Mouse (Mus musculus): ENCODE data around the gene Serinc5. TPM values are rescaled to one million over a fixed set of nuclear protein-coding genes. Genes with fewer than 3 reads are reported as not detected.

The Serinc5 gene
- polyA plus RNA-seq (2012) = 8.7 TPM in 2 replicates

GRCm38 (mm10) chr13:92610311-92611221 is at the start of gene Serinc5:
Gene Serinc5 (plus strand): TSS chr13:92611091.
- TF ChIP-seq GATA1 (IDR thresholded peaks at IDR 0.05; ENCODE audit: low read length) = no peak

GRCm38 (mm10) chr13:92576072-92576471 is 34.8 kb upstream of the Serinc5 start, which contains the start of gene Spz1:
Gene Spz1 (minus strand): TSS chr13:92576172.
- TF ChIP-seq GATA1 (IDR thresholded peaks at IDR 0.05; ENCODE audit: low read length) = no peak

GRCm38 (mm10) chr13:92576688-92577087 is 34.2 kb upstream of the Serinc5 start:
- no peak for TF ChIP-seq GATA1 (IDR thresholded peaks at IDR 0.05; ENCODE audit: low read length)

GRCm38 (mm10) chr13:92578210-92578609 is 32.7 kb upstream of the Serinc5 start:
- no peak for TF ChIP-seq GATA1 (IDR thresholded peaks at IDR 0.05; ENCODE audit: low read length)

GRCm38 (mm10) chr13:92580220-92581043 is 30.5 kb upstream of the Serinc5 start:
- TF ChIP-seq GATA1 (IDR thresholded peaks at IDR 0.05; ENCODE audit: low read length) = no peak

- no peak for TF ChIP-seq GATA1 (IDR thresholded peaks at IDR 0.05; ENCODE audit: low read length)
These were observed 26.7 kb upstream of the Serinc5 start for GRCm38 (mm10) chr13:92584094-92584717.

- TF ChIP-seq GATA1 (IDR thresholded peaks at IDR 0.05; ENCODE audit: low read length) = no peak
These were observed 22.2 kb upstream of the Serinc5 start for GRCm38 (mm10) chr13:92588704-92589103.

- TF ChIP-seq GATA1 (IDR thresholded peaks at IDR 0.05; ENCODE audit: low read length) = no peak
These were observed 21.6 kb upstream of the Serinc5 start for GRCm38 (mm10) chr13:92589255-92589654.

GRCm38 (mm10) chr13:92591225-92591624 is 19.7 kb upstream of the Serinc5 start:
- TF ChIP-seq GATA1 (IDR thresholded peaks at IDR 0.05; ENCODE audit: low read length) = no peak

GRCm38 (mm10) chr13:92592268-92592785 is 18.6 kb upstream of the Serinc5 start:
- no peak for TF ChIP-seq GATA1 (IDR thresholded peaks at IDR 0.05; ENCODE audit: low read length)

GRCm38 (mm10) chr13:92592786-92593635 is 17.9 kb upstream of the Serinc5 start:
- peak; percentile 4 for TF ChIP-seq GATA1 (IDR thresholded peaks at IDR 0.05; ENCODE audit: low read length)

GRCm38 (mm10) chr13:92593731-92594396 is 17.0 kb upstream of the Serinc5 start:
- TF ChIP-seq GATA1 (IDR thresholded peaks at IDR 0.05; ENCODE audit: low read length) = no peak

GRCm38 (mm10) chr13:92594481-92594880 is 16.4 kb upstream of the Serinc5 start:
- no peak for TF ChIP-seq GATA1 (IDR thresholded peaks at IDR 0.05; ENCODE audit: low read length)

- TF ChIP-seq GATA1 (IDR thresholded peaks at IDR 0.05; ENCODE audit: low read length) = no peak
These were observed 16.0 kb upstream of the Serinc5 start for GRCm38 (mm10) chr13:92594907-92595306.
